Mouse (Mus musculus): ENCODE measurements around the gene Tfdp2.

Tfdp2 gene

GRCm38 (mm10) chr9:96228285-96228684, 32.2 kb downstream of the Tfdp2 start:
- in situ Hi-C loops (cut with MboI), result no loop called here

- in situ Hi-C loops (cut with MboI), result no loop called here
Measured at GRCm38 (mm10) chr9:96230271-96230670, 34.2 kb downstream of the Tfdp2 start.

- in situ Hi-C loops (cut with MboI), result no loop called here
Measured at GRCm38 (mm10) chr9:96235477-96235876, 39.4 kb downstream of the Tfdp2 start.

- in situ Hi-C loops (cut with MboI), result no loop called here
Measured at GRCm38 (mm10) chr9:96237391-96237790, 41.3 kb downstream of the Tfdp2 start.

GRCm38 (mm10) chr9:96238286-96238685, 42.2 kb downstream of the Tfdp2 start:
- in situ Hi-C loops (cut with MboI), result no loop called here

- in situ Hi-C loops (cut with MboI), result no loop called here
Measured at GRCm38 (mm10) chr9:96241134-96242097, 45.3 kb downstream of the Tfdp2 start.

GRCm38 (mm10) chr9:96243915-96244314, 47.8 kb downstream of the Tfdp2 start:
- in situ Hi-C loops (cut with MboI), result no loop called here

- in situ Hi-C loops (cut with MboI), result no loop called here
Measured at GRCm38 (mm10) chr9:96254812-96255211, 58.7 kb downstream of the Tfdp2 start.

- in situ Hi-C loops (cut with MboI), result no loop called here
Measured at GRCm38 (mm10) chr9:96258478-96258877, 62.4 kb downstream of the Tfdp2 start.

GRCm38 (mm10) chr9:96259017-96259512, 63.0 kb downstream of the Tfdp2 start:
- in situ Hi-C loops (cut with MboI), result no loop called here

- in situ Hi-C loops (cut with MboI), result no loop called here
Measured at GRCm38 (mm10) chr9:96259753-96260520, 63.9 kb downstream of the Tfdp2 start.

GRCm38 (mm10) chr9:96261101-96261500, 65.0 kb downstream of the Tfdp2 start:
- in situ Hi-C loops (cut with MboI), result no loop called here

GRCm38 (mm10) chr9:96261980-96262379, 65.9 kb downstream of the Tfdp2 start:
- in situ Hi-C loops (cut with MboI), result no loop called here

GRCm38 (mm10) chr9:96266793-96267558, 70.9 kb downstream of the Tfdp2 start:
- in situ Hi-C loops (cut with MboI), result no loop called here

GRCm38 (mm10) chr9:96267559-96267948, 71.5 kb downstream of the Tfdp2 start:
- in situ Hi-C loops (cut with MboI), result no loop called here

- in situ Hi-C loops (cut with MboI), result no loop called here
Measured at GRCm38 (mm10) chr9:96269726-96270125, 73.7 kb downstream of the Tfdp2 start.

GRCm38 (mm10) chr9:96275543-96275942, 79.5 kb downstream of the Tfdp2 start:
- in situ Hi-C loops (cut with MboI), result no loop called here

- in situ Hi-C loops (cut with MboI), result no loop called here
Measured at GRCm38 (mm10) chr9:96281497-96281896, 85.4 kb downstream of the Tfdp2 start.

GRCm38 (mm10) chr9:96282082-96282481, 86.0 kb downstream of the Tfdp2 start:
- in situ Hi-C loops (cut with MboI), result no loop called here

GRCm38 (mm10) chr9:96284916-96285315, 88.8 kb downstream of the Tfdp2 start:
- in situ Hi-C loops (cut with MboI), result no loop called here

- in situ Hi-C loops (cut with MboI), result no loop called here
Measured at GRCm38 (mm10) chr9:96292144-96292543, 96.1 kb downstream of the Tfdp2 start.

All from mature B cell (primary cell).